Comparison of ENCODE assay signal across 12 mouse cellular contexts in genomic region chr15:80160726-80161125, GRCm38 (mm10). TPM values are rescaled to one million over a fixed set of nuclear protein-coding genes. Genes with fewer than 3 reads are reported as not detected.
A peak's percentile ranks its signal among the peaks of the same experiment; 100 is the strongest.
DNase-seq lines count a peak whose midpoint lies in the region; ATAC-seq and TF ChIP-seq lines count a peak whose summit lies in the region.
"Had no signal": no experiment of that assay in that cellular context is flagged by ENCODE, and none has a peak within 500 bp of the region (broad histone marks: within the 10 kb centered on the region; RNA-seq: fewer than 3 reads in every experiment).

No protein-coding gene starts in this region.

- WGBS in kidney, postnatal 0 days, result 89% methylated on average over 4 of the region's 4 CpGs
- WGBS in limb, embryonic 15.5 days, result 89% methylated on average over 4 of the region's 4 CpGs

- DNase-seq in cerebellum, adult 9-11 months, result peak; percentile 74
- no peak for DNase-seq in cerebellum, adult 11 months
- DNase-seq in kidney, postnatal 0 days (ENCODE audit: low spot score), result no peak
- DNase-seq in kidney, postnatal 14 days, result no peak
- DNase-seq in cerebellum, postnatal 25 days, result peak; percentile 49 to 62
- no peak for DNase-seq in thymus, postnatal 14 days
- no peak for DNase-seq in layer of hippocampus, adult 8-10 months (ENCODE audit: low spot score in 2 of 2)
- DNase-seq: thymus, adult 2 months had no signal

- no peaks in the 10 kb centered on the region for H3K9me3 ChIP-seq in kidney, postnatal 0 days (replicated peaks; ENCODE audit: low read length)
- no peaks in the 10 kb centered on the region for H3K9me3 ChIP-seq in limb, embryonic 15.5 days
- H3K9me3 ChIP-seq: heart, embryonic 15.5 days; midbrain, embryonic 12.5 days had no signal

- H3K27me3 ChIP-seq in kidney, postnatal 0 days (ENCODE audit: insufficient read depth, low read length), result no peaks in the 10 kb centered on the region
- H3K27me3 ChIP-seq in limb, embryonic 15.5 days, result no peaks in the 10 kb centered on the region
- H3K27me3 ChIP-seq: heart, embryonic 15.5 days; midbrain, embryonic 12.5 days had no signal

- H3K36me3 ChIP-seq in kidney, postnatal 0 days (ENCODE audit: insufficient read depth, low read length), result peaks cover 21% of the 10 kb centered on the region; the same call in 1 of the 2 replicates
- H3K36me3 ChIP-seq in limb, embryonic 15.5 days, result peaks cover 74% of the 10 kb centered on the region

- no peak for TF ChIP-seq CTCF in kidney, postnatal 0 days (IDR thresholded peaks at IDR 0.05; ENCODE audit: low read depth)

- no peak overlapping the region for H3K4me2 ChIP-seq in kidney, postnatal 0 days (ENCODE audit: low read length)
- H3K4me2 ChIP-seq in limb, embryonic 15.5 days, result no peak overlapping the region
- H3K4me2 ChIP-seq: heart, embryonic 15.5 days; liver, embryonic 11.5 days; midbrain, embryonic 12.5 days had no signal

- peak overlapping the region; percentile 76; the same call in 1 of the 2 replicates for H3K27ac ChIP-seq in kidney, postnatal 0 days
- H3K27ac ChIP-seq in limb, embryonic 15.5 days, result 0 out of 2 replicates have a peak overlapping the region, but pooled peaks have one; percentile 7
- H3K27ac ChIP-seq: heart, embryonic 15.5 days had no signal

- peaks cover 15% of the 10 kb centered on the region for H3K4me1 ChIP-seq in kidney, postnatal 0 days (replicated peaks; ENCODE audit: insufficient read depth, low read length)
- peaks cover 23% of the 10 kb centered on the region for H3K4me1 ChIP-seq in limb, embryonic 15.5 days

- H3K9ac ChIP-seq in kidney, postnatal 0 days (ENCODE audit: low read depth, low read length), result no peak overlapping the region
- no peak overlapping the region for H3K9ac ChIP-seq in limb, embryonic 15.5 days
- H3K9ac ChIP-seq: heart, embryonic 15.5 days; midbrain, embryonic 12.5 days had no signal

- H3K4me3 ChIP-seq in kidney, postnatal 0 days (replicated peaks; ENCODE audit: low read depth, low read length), result no peak overlapping the region
- no peak overlapping the region for H3K4me3 ChIP-seq in limb, embryonic 15.5 days
- H3K4me3 ChIP-seq: heart, embryonic 15.5 days; midbrain, embryonic 12.5 days had no signal

- no peak for ATAC-seq in kidney, postnatal 0 days (replicated peaks; ENCODE audit: low FRiP score, low read depth)
- ATAC-seq in limb, embryonic 15.5 days (ENCODE audit: insufficient number of reproducible peaks, low FRiP score, low TSS enrichment, low read depth), result no peak

RNA-seq across cellular contexts. Expression of gene Mgat3, which starts 12.8 kb away (rescaled TPM):
- 6.7 and 7.4 TPM in 2 replicates for polyA plus RNA-seq in kidney, postnatal 0 days (2015; fragmentation: Nextera tagmentation; extraction: Ambion mirVana)
- 3.4 and 3.5 TPM in 2 replicates for polyA plus RNA-seq in limb, embryonic 15.5 days (2015; fragmentation: Nextera tagmentation; extraction: Ambion mirVana)
- total RNA-seq in layer of hippocampus, adult 8-10 months (2022), result 100 to 1,000 TPM; 112 to 115 (median 114) TPM

RNA-seq across cellular contexts. Expression of gene Tab1, which starts 27.8 kb away (rescaled TPM):
- 27.7 and 31.8 TPM in 2 replicates for polyA plus RNA-seq in kidney, postnatal 0 days (2015; fragmentation: Nextera tagmentation; extraction: Ambion mirVana)
- 33.8 and 34.7 TPM in 2 replicates for polyA plus RNA-seq in limb, embryonic 15.5 days (2015; fragmentation: Nextera tagmentation; extraction: Ambion mirVana)
- total RNA-seq in layer of hippocampus, adult 8-10 months (2022), result 10 to 100 TPM; 27.3 to 29.5 (median 29.0) TPM

Comparison
In these comparisons a context has a peak if more than half of its experiments do, and no peak if none do; other contexts are left out.
1. DNase-seq: peak in cerebellum, adult 9-11 months (single experiment) and cerebellum, postnatal 25 days (2 of 2); none in cerebellum, adult 11 months (single experiment), kidney, postnatal 0 days (single experiment), kidney, postnatal 14 days (single experiment), thymus, postnatal 14 days (single experiment) and layer of hippocampus, adult 8-10 months (0 of 2).